Mouse (Mus musculus): Measurements from ENCODE around the gene Nup62.

Nup62 gene

GRCm38 (mm10) chr7:44819863-44820262 is 4.0 kb downstream of the Nup62 start:
- no peak for DNase-seq

- no peak for DNase-seq
Measured at GRCm38 (mm10) chr7:44820525-44820924, 4.6 kb downstream of the Nup62 start.

GRCm38 (mm10) chr7:44821666-44822448 is 6.0 kb downstream of the Nup62 start:
- DNase-seq, result peak in 1 of 2 experiments; percentile 16

- peak in 1 of 2 experiments; percentile 13 for DNase-seq
Measured at GRCm38 (mm10) chr7:44823409-44823808, 7.5 kb downstream of the Nup62 start.

GRCm38 (mm10) chr7:44824872-44825271 is 9.0 kb downstream of the Nup62 start:
- DNase-seq, result peak; percentile 59 to 84

GRCm38 (mm10) chr7:44826771-44827170 is 10.9 kb downstream of the Nup62 start:
- no peak for DNase-seq

GRCm38 (mm10) chr7:44828706-44829105 is 12.8 kb downstream of the Nup62 start:
- no peak for DNase-seq

- DNase-seq, result no peak
Measured at GRCm38 (mm10) chr7:44832763-44833162, 16.9 kb downstream of the Nup62 start.

GRCm38 (mm10) chr7:44835373-44836015 is 19.6 kb downstream of the Nup62 start:
- peak in 1 of 2 experiments; percentile 51 for DNase-seq

- DNase-seq, result no peak
Measured at GRCm38 (mm10) chr7:44836016-44836404, 20.1 kb downstream of the Nup62 start.

GRCm38 (mm10) chr7:44836423-44837053 is 20.6 kb downstream of the Nup62 start:
- no peak for DNase-seq

- DNase-seq, result no peak
Measured at GRCm38 (mm10) chr7:44838073-44838472, 22.2 kb downstream of the Nup62 start.

- DNase-seq, result no peak
Measured at GRCm38 (mm10) chr7:44839171-44839490, 23.2 kb downstream of the Nup62 start.

- peak; percentile 55 to 69 for DNase-seq
Measured at GRCm38 (mm10) chr7:44839491-44840191, 23.8 kb downstream of the Nup62 start.

GRCm38 (mm10) chr7:44840426-44840825 is 24.5 kb downstream of the Nup62 start:
- no peak for DNase-seq

GRCm38 (mm10) chr7:44841825-44842463 is 26.1 kb downstream of the Nup62 start:
- no peak for DNase-seq

GRCm38 (mm10) chr7:44845006-44845405 is 29.1 kb downstream of the Nup62 start:
- no peak for DNase-seq

- DNase-seq, result no peak
Measured at GRCm38 (mm10) chr7:44846804-44847203, 30.9 kb downstream of the Nup62 start.

GRCm38 (mm10) chr7:44847772-44848171 is 31.9 kb downstream of the Nup62 start:
- no peak for DNase-seq

GRCm38 (mm10) chr7:44848561-44849415 is 32.9 kb downstream of the Nup62 start, which contains the start of the genes Akt1s1 and Tbc1d17:
Gene Akt1s1 (plus strand): TSS chr7:44848991.
Gene Tbc1d17 (minus strand): TSS chr7:44849079.
- peak; percentile 99 to 100 for DNase-seq

- peak; percentile 93 to 94 for DNase-seq
Measured at GRCm38 (mm10) chr7:44849416-44850111, 33.7 kb downstream of the Nup62 start.

Measured in lung, postnatal 4 days (tissue).